Mouse (Mus musculus) layer of hippocampus, adult 8-10 months (tissue): ENCODE results near the gene Olfr355. TPM values are rescaled to one million over a fixed set of nuclear protein-coding genes. Genes with fewer than 3 reads are reported as not detected.

Experiments used
- DNase-seq, 2 experiments: peaks; one replicate each; pipeline ENCODE4 v3.0.0; 2022; ENCODE audit warnings: low spot score in 2 of 2
- total RNA-seq, 4 experiments: library from RNA; stranded (reverse); gene quantifications; 2 replicates each; pipeline ENCODE4 v1.2.4; 2022

Olfr355 gene
- not detected for total RNA-seq

- no peak for DNase-seq
Measured at GRCm38 (mm10) chr2:36928797-36929196, at the start of gene Olfr355. TSS of gene Olfr355 (minus strand) at chr2:36928897.

DNA sequence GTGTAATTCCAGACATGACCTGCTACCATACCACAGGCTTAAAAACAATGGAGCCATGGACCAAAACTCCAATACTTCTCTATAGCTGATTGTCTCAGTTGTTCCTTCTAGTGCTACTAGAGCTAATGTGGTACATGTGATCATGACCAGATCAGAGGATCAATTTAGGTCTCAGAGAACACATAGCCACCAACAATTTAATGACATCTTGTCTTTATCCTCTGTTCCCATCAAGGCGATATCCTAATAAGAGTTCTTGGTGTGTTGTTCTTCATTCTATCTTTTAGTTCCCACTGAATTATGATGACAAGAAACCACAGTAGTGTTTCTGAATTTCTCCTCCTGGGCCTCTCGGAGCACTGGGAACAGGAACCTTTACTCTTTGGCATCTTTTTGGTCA is 8.1 kb upstream of the Olfr355 start, which contains the start of gene Olfr356:
Gene Olfr356 (plus strand): TSS at position 301 of the 400 bp plus-strand sequence.
- no peak for DNase-seq

- DNase-seq = no peak
Measured at GRCm38 (mm10) chr2:36905380-36905779, 23.3 kb downstream of the Olfr355 start, which contains the start of gene Olfr354. TSS of gene Olfr354 (plus strand) at chr2:36905680.

- no peak for DNase-seq
Measured at GRCm38 (mm10) chr2:36897114-36897513, 31.6 kb downstream of the Olfr355 start.

DNA sequence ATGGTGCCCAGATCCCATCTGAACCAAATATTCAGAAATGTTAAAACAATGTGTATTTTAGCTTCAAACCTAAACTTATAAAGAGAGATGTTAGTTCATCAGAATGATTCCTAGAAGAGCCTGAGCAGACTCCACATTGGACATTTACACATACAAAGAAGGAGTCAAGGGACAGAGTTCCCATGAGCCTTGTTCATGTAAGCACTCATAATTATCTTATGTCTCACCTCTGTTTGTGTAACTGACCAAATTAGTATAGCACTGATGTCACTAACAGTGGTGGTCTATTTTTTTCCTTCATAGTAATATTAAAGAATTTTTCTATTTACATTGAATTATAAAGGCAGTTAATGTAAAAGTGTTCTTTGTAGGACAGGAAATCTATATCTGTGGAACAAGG is 35.9 kb downstream of the Olfr355 start, which contains the start of gene Olfr353:
Gene Olfr353 (minus strand): TSS at position 101 of the 400 bp plus-strand sequence.
- DNase-seq = no peak

Other genes with a start within 250 kb of the Olfr355 start
- gene Olfr346, start 243.1 kb downstream of the Olfr355 start, total RNA-seq = not detected
- not detected for gene Olfr347, start 197.0 kb downstream of the Olfr355 start, total RNA-seq
- gene Olfr348, start 144.6 kb downstream of the Olfr355 start, total RNA-seq = not detected
- not detected for gene Olfr50, start 138.4 kb downstream of the Olfr355 start, total RNA-seq
- not detected for gene Olfr3, start 111.9 kb downstream of the Olfr355 start, total RNA-seq
- gene Olfr350, start 82.6 kb downstream of the Olfr355 start, total RNA-seq = not detected
- gene Olfr351, start 66.2 kb downstream of the Olfr355 start, total RNA-seq = under 1 TPM in 1 of 4 experiments, not detected in 3; 0.16 TPM
- gene Olfr352, start 60.4 kb downstream of the Olfr355 start, total RNA-seq = not detected
- gene Olfr353, start 36.0 kb downstream of the Olfr355 start, total RNA-seq = not detected
- gene Olfr354, start 23.2 kb downstream of the Olfr355 start, total RNA-seq = not detected
- not detected for gene Olfr356, start 8.2 kb upstream of the Olfr355 start, total RNA-seq
- gene Olfr357, start 64.9 kb upstream of the Olfr355 start, total RNA-seq = not detected
- gene Olfr358, start 80.4 kb upstream of the Olfr355 start, total RNA-seq = not detected
- not detected for gene Olfr360, start 136.8 kb upstream of the Olfr355 start, total RNA-seq
- not detected for gene Olfr361, start 160.4 kb upstream of the Olfr355 start, total RNA-seq
- gene Olfr362, start 189.0 kb upstream of the Olfr355 start, total RNA-seq = not detected
- not detected for gene Olfr364-ps1, start 210.4 kb upstream of the Olfr355 start, total RNA-seq